8 mouse cellular contexts compared by ENCODE assay signal in genomic region chr2:30415936-30416648, GRCm38 (mm10). TPM values are rescaled to one million over a fixed set of nuclear protein-coding genes. Genes with fewer than 3 reads are reported as not detected.
DNase-seq lines count a peak whose midpoint lies in the region; ATAC-seq and TF ChIP-seq lines count a peak whose summit lies in the region.

TSS of gene Ptpa (plus strand) at chr2:30416039.

- H3K4me1 ChIP-seq in hindbrain, postnatal 0 days (ENCODE audit: insufficient read depth, low read length): peaks cover 18% of the 10 kb centered on the region

- no peaks in the 10 kb centered on the region for H3K9me3 ChIP-seq in hindbrain, postnatal 0 days (ENCODE audit: low read length)

- peak within 1 kb of the TSS; percentile 69 for H3K4me2 ChIP-seq in hindbrain, postnatal 0 days (ENCODE audit: low read depth, low read length)

- H3K27ac ChIP-seq in gastrocnemius, adult 2 months: peak within 1 kb of the TSS; percentile 99
- peak within 1 kb of the TSS; percentile 97 for H3K27ac ChIP-seq in hindbrain, postnatal 0 days
- H3K27ac ChIP-seq in left cerebral cortex, adult 2 months: peak within 1 kb of the TSS; percentile 99

- DNase-seq in R1 (ENCODE audit: low read depth, low spot score): peak; percentile 89
- DNase-seq in cerebellum, postnatal 36 days: peak; percentile 93 to 94
- peak; percentile 95 for DNase-seq in gastrocnemius, adult 2 months
- DNase-seq in hindbrain, postnatal 0 days (ENCODE audit: low spot score): peak; percentile 97
- DNase-seq in left cerebral cortex, adult 2 months (ENCODE audit: extremely low spot score in 1 of 2, low spot score in 2 of 2): peak; percentile 93
- DNase-seq in right cerebral cortex, adult 2 months (ENCODE audit: low spot score in 2 of 2): peak; percentile 89 to 93
- DNase-seq in urinary bladder, postnatal 14 days (ENCODE audit: low spot score): peak; percentile 93

- intact Hi-C loops in gastrocnemius, adult 2 months (cut with DNase I): no loop called here
- intact Hi-C loops in left cerebral cortex, adult 2 months (cut with DNase I): no loop called here

- peak within 1 kb of the TSS; percentile 98 for H3K4me3 ChIP-seq in gastrocnemius, adult 2 months
- H3K4me3 ChIP-seq in hindbrain, postnatal 0 days (ENCODE audit: low read length): peak within 1 kb of the TSS; percentile 96
- peak within 1 kb of the TSS; percentile 96 for H3K4me3 ChIP-seq in left cerebral cortex, adult 2 months

- peak within 1 kb of the TSS; percentile 96 for H3K9ac ChIP-seq in hindbrain, postnatal 0 days (replicated peaks; ENCODE audit: low read length)

- no peak for TF ChIP-seq CTCF in gastrocnemius, adult 2 months (IDR thresholded peaks at IDR 0.05)
- TF ChIP-seq CTCF in hindbrain, postnatal 0 days (IDR thresholded peaks at IDR 0.05; ENCODE audit: low read depth): no peak
- no peak for TF ChIP-seq CTCF in left cerebral cortex, adult 2 months (IDR thresholded peaks at IDR 0.05)

- no peaks in the 10 kb centered on the region; the same call in 1 of the 2 replicates for H3K36me3 ChIP-seq in hindbrain, postnatal 0 days (ENCODE audit: insufficient read depth, low read length)

- H3K27me3 ChIP-seq in hindbrain, postnatal 0 days (ENCODE audit: insufficient read depth, low read length): no peaks in the 10 kb centered on the region

- 1% methylated on average over 65 of the region's 67 CpGs for WGBS in hindbrain, postnatal 0 days

- ATAC-seq in hindbrain, postnatal 0 days: peak; percentile 93
- ATAC-seq in megakaryocyte, adult 5-6 weeks (ENCODE audit: poor library complexity, severe bottlenecking): peak; percentile 83

RNA-seq across cellular contexts. Expression of gene Ptpa, which starts in this region (rescaled TPM):
- 10 to 100 TPM; 48.9 to 86.1 TPM for total RNA-seq in gastrocnemius, adult 2 months (2021)
- 140 and 156 TPM in 2 replicates for total RNA-seq in hindbrain, postnatal 0 days (2014; rRNA removed)
- 133 and 138 TPM in 2 replicates for polyA plus RNA-seq in hindbrain, postnatal 0 days (2015; fragmentation: Nextera tagmentation; extraction: Ambion mirVana)
- total RNA-seq in left cerebral cortex, adult 2 months (2021): 100 to 1,000 TPM; 177 to 178 TPM
- 68.9 and 69.0 TPM in 2 replicates for total RNA-seq in megakaryocyte, adult 5-6 weeks (2015)
- 44.3 and 45.9 TPM in 2 replicates for total RNA-seq in megakaryocyte, adult 5-6 weeks (2017)

Comparison
In these comparisons a context has a peak if more than half of its experiments do, and no peak if none do; other contexts are left out.
1. Peak in every context shown above with its lines: DNase-seq, ATAC-seq, H3K4me3 ChIP-seq and H3K27ac ChIP-seq.